Mouse (Mus musculus) liver, postnatal 0 days (tissue): ENCODE data around the gene Szt2. TPM values are rescaled to one million over a fixed set of nuclear protein-coding genes. Genes with fewer than 3 reads are reported as not detected.

Experiments used
- ATAC-seq: fragments of 200-750 bp; cut with Nextera tagmentation; 2 replicates; pipeline ENCODE4 v1.8.0; 2017; ENCODE audit warnings: mild to moderate bottlenecking, moderate library complexity
- DNase-seq: peaks from one replicate; pipeline ENCODE4 v3.0.0-alpha.2; 2016
- H3K27ac ChIP-seq: fragments of 300-500 bp; sonication (generic); 2 replicates; pipeline ENCODE4 v1.5.1; 2014; ENCODE audit warnings: antibody characterized with exemption, moderate library complexity, mild to moderate bottlenecking, low read depth
- H3K27me3 ChIP-seq: fragments of 300-500 bp; sonication (generic); 2 replicates; pipeline ENCODE4 v1.6.1; 2014; ENCODE audit warnings: low read length, control low read depth, mixed read lengths; ENCODE audit not compliant: insufficient read depth
- H3K36me3 ChIP-seq: fragments of 300-500 bp; sonication (generic); replicated peaks from 2 replicates; pipeline ENCODE4 v1.6.1; 2014; ENCODE audit warnings: mild to moderate bottlenecking, control low read depth, low read length, moderate library complexity, mixed read lengths; ENCODE audit not compliant: insufficient read depth
- H3K4me1 ChIP-seq: fragments of 300-500 bp; sonication (generic); 2 replicates; pipeline ENCODE4 v1.6.1; 2014; ENCODE audit warnings: antibody characterized with exemption, mild to moderate bottlenecking, control low read depth; ENCODE audit not compliant: insufficient read depth
- H3K4me2 ChIP-seq: fragments of 300-500 bp; sonication (generic); 2 replicates; pipeline ENCODE4 v1.6.1; 2014; ENCODE audit warnings: low read depth, mild to moderate bottlenecking, low read length, moderate library complexity, mixed read lengths
- H3K4me3 ChIP-seq: fragments of 300-500 bp; sonication (generic); 2 replicates; pipeline ENCODE4 v1.5.1; 2014; ENCODE audit warnings: low read depth, low read length
- H3K9ac ChIP-seq: fragments of 300-500 bp; sonication (generic); replicated peaks from 2 replicates; pipeline ENCODE4 v1.6.1; 2014; ENCODE audit warnings: mild to moderate bottlenecking, moderate library complexity
- H3K9me3 ChIP-seq: fragments of 300-500 bp; sonication (generic); 2 replicates; pipeline ENCODE4 v1.6.1; 2016; ENCODE audit warnings: mild to moderate bottlenecking, control low read depth, low read length, mixed read lengths
- CTCF ChIP-seq: sonication (generic); IDR thresholded peaks from 2 replicates; pipeline ENCODE4 v1.5.1; 2016; ENCODE audit warnings: antibody characterized with exemption, low read depth
- EP300 ChIP-seq: IDR thresholded peaks from 2 replicates; pipeline ENCODE4 v1.6.1; 2016; ENCODE audit warnings: antibody characterized with exemption, low read depth, mild to moderate bottlenecking
- WGBS: fragments of 180-500 bp; shearing (Covaris S2); extraction: QIAGEN DNeasy Blood & Tissue Kit; methylation state at CpG from one replicate; pipeline ENCODE4 v1.1.7; 2014; ENCODE audit not compliant: insufficient replicate concordance; 5-methylcytosine and 5-hydroxymethylcytosine counted together
- polyA plus RNA-seq: library from polyadenylated mRNA; unstranded; fragments of >200 nt; fragmentation: Nextera tagmentation; extraction: Ambion mirVana; gene quantifications from 2 replicates; pipeline ENCODE4 v1.2.1, GENCODE M21; 2015

Szt2 gene
- polyA plus RNA-seq, result 1.2 and 1.9 TPM in 2 replicates

DNA sequence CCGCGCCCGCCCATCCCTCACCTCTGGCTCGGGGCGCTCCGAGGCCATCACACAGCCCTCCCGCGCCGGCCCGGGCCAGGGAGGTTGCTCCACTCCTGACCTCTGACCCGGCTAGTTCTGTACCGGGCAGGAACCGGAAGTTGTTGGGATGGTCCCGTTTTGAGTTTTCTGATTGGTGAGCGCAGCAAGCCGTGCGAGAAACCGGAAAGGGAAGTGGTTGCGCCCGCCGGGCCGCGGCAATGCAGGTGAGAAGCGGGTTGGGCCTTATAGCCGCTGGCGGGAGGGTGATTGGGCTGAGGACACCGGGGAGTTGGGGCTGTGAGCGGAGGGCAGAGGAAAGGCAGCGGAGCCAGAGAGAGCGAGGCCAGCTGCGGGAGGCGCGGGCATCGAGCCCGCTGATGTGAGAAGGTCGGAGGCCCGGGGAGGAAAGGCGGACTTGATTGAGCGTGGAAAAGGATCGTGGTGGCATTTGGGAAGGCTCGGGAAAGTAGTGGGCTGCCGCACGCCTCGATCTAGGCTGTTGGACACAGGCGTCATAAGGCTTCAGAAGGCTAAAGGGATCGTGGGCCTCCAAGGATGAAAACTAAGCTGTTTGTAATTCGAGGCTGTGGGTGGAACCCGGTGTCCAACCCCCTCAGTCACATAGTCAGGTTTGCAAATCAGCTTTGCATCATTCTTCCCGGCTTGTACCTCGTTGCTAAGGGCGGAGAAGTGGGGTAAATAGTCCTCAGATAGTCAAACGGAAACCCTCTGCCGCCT is at the start of gene Szt2, which contains the start of gene Med8:
Szt2 (minus strand) TSS at position 132 of the 759 bp plus-strand sequence.
Med8 (plus strand) TSS at position 196 of the 759 bp plus-strand sequence.
- DNase-seq, result peak; percentile 94
- Histone ChIP-seq H3K27me3 (no peaks in the 10 kb centered on the region), H3K9me3 (no peaks in the 10 kb centered on the region), H3K4me2 (peak within 1 kb of the TSS; percentile 77), H3K4me1 (peaks cover 9% of the 10 kb centered on the region; the same call in 1 of the 2 replicates), H3K4me3 (peak within 1 kb of the TSS; percentile 83), H3K27ac (peak within 1 kb of the TSS; percentile 93), H3K36me3 (peaks cover 33% of the 10 kb centered on the region), H3K9ac (peak within 1 kb of the TSS; percentile 86)
- WGBS, result under 1% methylated on average over 53 of the region's 53 CpGs
- peak; percentile 99 for ATAC-seq
- peak; percentile 83 for TF ChIP-seq EP300
- TF ChIP-seq CTCF, result no peak

DNA sequence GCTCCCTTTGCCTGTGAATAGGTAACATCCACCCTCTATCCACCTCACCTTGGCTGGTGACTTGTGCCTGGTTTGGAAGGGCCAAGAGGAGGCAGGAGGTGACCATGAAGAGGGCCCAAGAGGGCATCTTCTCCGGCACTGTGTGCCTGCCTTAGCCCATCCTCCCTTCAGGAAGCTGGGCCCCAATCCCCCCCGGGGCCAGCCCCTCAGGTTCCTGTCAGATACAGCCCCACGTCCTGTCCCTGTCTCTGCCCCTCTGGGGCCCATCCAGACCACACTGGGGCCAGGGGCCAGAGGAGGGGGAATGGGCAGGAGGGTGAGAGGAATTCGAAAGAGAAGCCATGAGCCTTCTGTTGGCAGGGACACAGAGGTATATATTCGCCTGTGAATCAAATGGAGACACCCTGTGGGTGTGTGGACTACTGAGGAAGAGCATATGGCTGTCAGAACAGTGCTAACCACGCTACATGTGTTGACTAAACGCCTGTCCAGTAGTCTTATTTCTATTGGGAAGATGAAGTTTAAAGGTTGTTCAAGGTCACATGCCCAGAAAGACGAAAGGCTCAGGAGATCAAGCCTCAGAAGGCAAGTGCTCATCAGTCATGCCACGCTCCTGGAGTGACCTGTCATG is 48.4 kb upstream of the Szt2 start, which contains the start of gene Mpl:
Mpl (minus strand) TSS at position 169 of the 631 bp plus-strand sequence.
- H3K9me3 ChIP-seq, result no peaks in the 10 kb centered on the region
- ATAC-seq, result peak; percentile 57; the same call in 1 of the 2 replicates
- H3K4me3 ChIP-seq, result no peak within 1 kb of the TSS
- TF ChIP-seq EP300, result no peak
- no peak for TF ChIP-seq CTCF
- no peak within 1 kb of the TSS for H3K27ac ChIP-seq
- DNase-seq, result no peak
- H3K4me1 ChIP-seq, result no peaks in the 10 kb centered on the region
- no peaks in the 10 kb centered on the region for H3K36me3 ChIP-seq
- H3K4me2 ChIP-seq, result no peak within 1 kb of the TSS
- 40% methylated on average over 9 of the region's 9 CpGs for WGBS
- no peak within 1 kb of the TSS for H3K9ac ChIP-seq
- H3K27me3 ChIP-seq, result no peaks in the 10 kb centered on the region

DNA sequence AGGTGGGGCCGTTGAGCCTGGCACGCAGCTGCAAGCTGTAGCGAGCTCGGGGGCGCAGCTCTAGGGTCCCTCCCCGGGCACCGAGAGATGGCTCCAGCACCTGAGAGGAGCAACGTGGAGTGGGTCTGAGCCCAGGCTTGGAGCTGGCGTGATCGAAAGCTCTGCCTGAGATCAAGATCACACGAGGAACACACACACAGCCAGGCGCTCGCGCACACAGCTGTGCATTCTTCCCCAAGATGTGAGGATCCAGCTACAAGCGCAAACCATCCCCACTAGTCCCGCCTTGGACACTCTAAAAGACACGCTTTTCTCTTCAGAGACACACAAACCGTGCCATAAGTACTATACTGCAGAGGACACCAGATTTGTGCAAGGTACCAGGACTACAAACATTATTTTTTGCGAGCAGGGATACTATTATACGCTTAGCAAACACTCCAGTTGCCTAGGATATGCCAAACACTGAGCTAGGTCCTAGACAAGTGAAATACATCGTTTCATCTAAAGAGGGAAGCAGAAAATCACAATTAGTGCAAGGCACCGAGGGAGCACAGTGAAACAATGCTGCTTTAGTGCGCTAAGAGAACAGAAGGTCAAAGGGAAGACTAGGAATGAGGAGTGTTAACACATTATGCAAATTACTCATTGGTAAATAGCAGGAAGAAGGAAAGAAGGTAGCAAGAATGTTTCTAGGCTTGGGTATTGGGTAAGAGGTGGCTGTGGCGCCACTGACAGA is 37.5 kb upstream of the Szt2 start:
- H3K9ac ChIP-seq, result no peak overlapping the region
- H3K4me3 ChIP-seq, result no peak overlapping the region
- WGBS, result 56% methylated on average over 24 of the region's 24 CpGs
- H3K36me3 ChIP-seq, result no peaks in the 10 kb centered on the region
- no peak for TF ChIP-seq EP300
- no peak for TF ChIP-seq CTCF
- DNase-seq, result no peak
- H3K27me3 ChIP-seq, result no peaks in the 10 kb centered on the region
- no peaks in the 10 kb centered on the region for H3K9me3 ChIP-seq
- ATAC-seq, result no peak
- no peak overlapping the region for H3K27ac ChIP-seq
- H3K4me1 ChIP-seq, result no peaks in the 10 kb centered on the region; the same call in 1 of the 2 replicates
- peak overlapping the region; percentile 55 for H3K4me2 ChIP-seq

DNA sequence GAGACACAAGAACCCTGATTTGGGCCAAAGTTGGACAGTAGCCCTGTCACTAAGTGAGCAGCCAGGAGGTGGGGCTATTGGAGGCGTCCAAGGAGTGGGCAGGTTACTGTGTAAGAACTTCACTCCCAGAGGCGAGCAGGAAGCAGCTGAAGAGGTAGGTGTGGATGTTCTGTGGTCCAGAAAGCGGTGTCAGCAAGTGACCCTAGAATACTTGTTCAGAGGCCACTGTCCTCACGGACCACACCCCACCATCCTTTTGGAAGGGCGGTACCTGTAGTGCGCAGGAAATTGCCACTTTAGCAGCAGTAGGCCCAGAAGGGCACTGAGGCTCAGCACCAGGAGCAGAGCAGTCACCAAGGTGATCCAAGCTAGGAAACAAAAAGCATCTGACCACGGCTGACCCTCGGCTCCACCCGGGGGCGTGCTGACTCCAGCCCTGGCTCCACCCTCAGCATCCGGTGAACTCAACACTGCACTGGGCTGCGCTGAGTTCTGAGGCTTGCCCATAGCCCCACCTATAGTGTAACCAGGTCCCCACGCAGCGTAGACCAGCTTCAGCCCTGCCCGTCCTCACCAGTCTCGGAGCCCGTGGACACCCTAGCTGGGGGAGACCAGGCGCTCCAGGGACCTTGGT is 36.8 kb upstream of the Szt2 start:
- no peaks in the 10 kb centered on the region; the same call in 1 of the 2 replicates for H3K4me1 ChIP-seq
- peak overlapping the region; percentile 55 for H3K4me2 ChIP-seq
- no peak overlapping the region for H3K27ac ChIP-seq
- no peaks in the 10 kb centered on the region for H3K9me3 ChIP-seq
- H3K4me3 ChIP-seq, result no peak overlapping the region
- WGBS, result 64% methylated on average over 18 of the region's 18 CpGs
- H3K9ac ChIP-seq, result no peak overlapping the region
- H3K27me3 ChIP-seq, result no peaks in the 10 kb centered on the region
- TF ChIP-seq EP300 (no peak), CTCF (peak; percentile 34; the same call in 1 of the 2 replicates)
- ATAC-seq (no peak; the same call in 1 of the 2 replicates), DNase-seq (no peak)
- H3K36me3 ChIP-seq, result no peaks in the 10 kb centered on the region

DNA sequence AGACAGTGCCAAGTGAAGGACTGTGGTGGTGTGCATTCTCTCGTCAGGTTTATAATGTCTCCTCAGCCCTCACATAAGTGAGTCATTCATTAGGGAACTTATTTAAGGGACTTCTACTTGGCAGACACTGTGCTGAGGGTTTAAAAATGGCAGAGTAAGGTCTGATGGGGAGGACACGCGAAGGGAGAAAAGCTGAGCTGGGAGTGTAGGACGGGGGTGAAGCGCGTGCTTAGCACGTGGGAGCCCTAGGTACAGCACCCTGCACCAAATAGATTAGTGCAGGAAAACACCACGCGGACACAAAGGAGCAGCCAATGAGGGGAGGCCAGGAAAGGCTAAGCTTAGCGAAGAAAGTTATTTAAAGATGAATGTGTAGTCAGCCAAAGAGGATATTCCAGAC is 36.0 kb upstream of the Szt2 start:
- DNase-seq, result no peak
- Histone ChIP-seq H3K9me3 (no peaks in the 10 kb centered on the region), H3K27me3 (no peaks in the 10 kb centered on the region), H3K36me3 (no peaks in the 10 kb centered on the region), H3K27ac (no peak overlapping the region), H3K4me1 (no peaks in the 10 kb centered on the region; the same call in 1 of the 2 replicates), H3K4me2 (no peak overlapping the region), H3K4me3 (no peak overlapping the region), H3K9ac (no peak overlapping the region)
- 76% methylated on average over 10 of the region's 10 CpGs for WGBS
- no peak for TF ChIP-seq CTCF
- ATAC-seq, result no peak
